Mouse (Mus musculus) ES-E14 (cell line): ENCODE results near the gene Ifna4.

Source experiments
- HCFC1 ChIP-seq: IDR thresholded peaks from 2 replicates; pipeline ENCODE4 v1.6.1; 2012; ENCODE audit warnings: low read length, inconsistent platforms, borderline replicate concordance; ENCODE audit not compliant: insufficient read depth
- MAFK ChIP-seq: IDR thresholded peaks from 2 replicates; pipeline ENCODE4 v1.6.1; 2014; ENCODE audit warnings: mild to moderate bottlenecking, low read depth, low read length, inconsistent platforms; ENCODE audit not compliant: insufficient read depth
- ZNF384 ChIP-seq: IDR thresholded peaks from 2 replicates; pipeline ENCODE4 v1.6.1; 2012; ENCODE audit warnings: low read depth, low read length, inconsistent platforms

- no peak for TF ChIP-seq ZNF384
- TF ChIP-seq HCFC1, result no peak
- TF ChIP-seq MAFK, result no peak
Observed at GRCm38 (mm10) chr4:88838828-88839227, 2.8 kb upstream of the Ifna4 start.
